Mouse (Mus musculus) midbrain, embryonic 11.5 days (tissue): ENCODE data around the gene Jpt2. TPM values are rescaled to one million over a fixed set of nuclear protein-coding genes. Genes with fewer than 3 reads are reported as not detected.
"Not testable (repeated sequence)": the region's sequence is repeated elsewhere in the genome, so short reads cannot be mapped to it uniquely, and the experiment has no call there.

Source experiments
- ATAC-seq: fragments of 200-750 bp; cut with Nextera tagmentation; 2 replicates; pipeline ENCODE4 v1.8.0; 2017; ENCODE audit warnings: moderate TSS enrichment, moderate library complexity; ENCODE audit not compliant: low FRiP score
- DNase-seq: peaks from one replicate; pipeline ENCODE4 v3.0.0; 2015; ENCODE audit warnings: low spot score; ENCODE audit errors: missing footprints
- H3K27ac ChIP-seq: fragments of 300-500 bp; sonication (generic); 2 replicates; pipeline ENCODE4 v1.5.1; 2014; ENCODE audit warnings: low read depth, low read length
- H3K27me3 ChIP-seq: fragments of 300-500 bp; sonication (generic); 2 replicates; pipeline ENCODE4 v1.6.1; 2014; ENCODE audit warnings: mild to moderate bottlenecking, low read length, moderate library complexity, mixed read lengths; ENCODE audit not compliant: control insufficient read depth, insufficient read depth
- H3K36me3 ChIP-seq: fragments of 300-500 bp; sonication (generic); 2 replicates; pipeline ENCODE4 v1.6.1; 2014; ENCODE audit warnings: mild to moderate bottlenecking, low read length, moderate library complexity, mixed read lengths; ENCODE audit not compliant: control insufficient read depth, insufficient read depth
- H3K4me1 ChIP-seq: fragments of 300-500 bp; sonication (generic); 2 replicates; pipeline ENCODE4 v1.6.1; 2014; ENCODE audit warnings: low read length; ENCODE audit not compliant: control insufficient read depth, insufficient read depth
- H3K4me2 ChIP-seq: fragments of 300-500 bp; sonication (generic); 2 replicates; pipeline ENCODE4 v1.6.1; 2014; ENCODE audit warnings: mild to moderate bottlenecking, moderate library complexity
- H3K4me3 ChIP-seq: fragments of 300-500 bp; sonication (generic); 2 replicates; pipeline ENCODE4 v1.5.1; 2014; ENCODE audit warnings: low read depth, low read length
- H3K9ac ChIP-seq: fragments of 300-500 bp; sonication (generic); 2 replicates; pipeline ENCODE4 v1.6.1; 2014; ENCODE audit warnings: low read length
- H3K9me3 ChIP-seq: fragments of 300-500 bp; sonication (generic); 2 replicates; pipeline ENCODE4 v1.6.1; 2016; ENCODE audit warnings: low read length; ENCODE audit not compliant: control insufficient read depth
- WGBS: fragments of 180-500 bp; shearing (Covaris S2); extraction: QIAGEN DNeasy Blood & Tissue Kit; methylation state at CpG from one replicate; pipeline ENCODE4 v1.1.7; 2014; 5-methylcytosine and 5-hydroxymethylcytosine counted together
- polyA plus RNA-seq: library from polyadenylated mRNA; unstranded; fragments of >200 nt; fragmentation: Nextera tagmentation; extraction: Ambion mirVana; gene quantifications from 2 replicates; pipeline ENCODE4 v1.2.1, GENCODE M21; 2014

The Jpt2 gene
- polyA plus RNA-seq, 1 experiment from 2014 or later: 284 TPM

DNA sequence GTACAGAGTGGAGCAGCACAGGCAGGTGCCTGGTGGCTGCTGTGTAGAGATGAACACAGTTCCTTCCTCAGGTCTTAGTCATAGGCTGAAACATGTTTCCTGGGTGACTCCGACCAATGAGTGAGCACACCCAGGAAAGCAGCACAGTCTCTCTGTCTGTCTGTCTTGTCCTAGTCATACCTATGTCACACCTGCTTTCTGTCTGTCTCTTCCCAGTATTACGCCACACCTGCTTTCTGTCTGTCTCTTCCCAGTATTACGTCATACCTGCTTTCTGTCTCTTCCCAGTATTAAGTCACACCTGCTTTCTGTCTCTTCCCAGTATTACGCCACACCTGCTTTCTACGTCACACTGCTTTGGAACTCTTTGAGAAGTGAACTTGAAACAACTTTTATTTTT, 12.3 kb downstream of the Jpt2 start:
- no peak overlapping the region for H3K27ac ChIP-seq
- no peak overlapping the region for H3K9ac ChIP-seq
- H3K4me2 ChIP-seq: no peak overlapping the region
- DNase-seq (no peak), ATAC-seq (no peak)
- WGBS: 92% methylated on average over 5 of the region's 5 CpGs
- no peaks in the 10 kb centered on the region for H3K4me1 ChIP-seq
- no peaks in the 10 kb centered on the region for H3K9me3 ChIP-seq
- no peak overlapping the region for H3K4me3 ChIP-seq
- H3K27me3 ChIP-seq: no peaks in the 10 kb centered on the region
- peaks cover 17% of the 10 kb centered on the region for H3K36me3 ChIP-seq

DNA sequence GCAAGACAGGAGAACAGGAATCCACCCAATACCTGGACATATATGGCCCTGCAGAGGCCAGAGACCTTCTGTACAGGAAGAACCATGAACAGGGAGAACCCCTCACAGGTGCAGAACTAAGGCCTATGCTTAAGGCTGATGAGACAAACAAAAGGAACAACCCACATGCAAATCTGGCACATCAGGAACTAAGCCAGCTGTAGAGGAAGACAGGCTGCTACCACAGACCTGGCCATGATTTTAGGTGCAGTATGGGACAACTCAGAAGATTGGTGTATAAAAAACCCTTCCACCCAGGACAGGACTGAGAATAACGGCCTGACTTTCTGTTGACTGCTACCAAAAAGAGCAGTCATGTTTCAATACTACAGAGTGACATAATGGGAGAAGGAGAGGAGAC, 16.9 kb downstream of the Jpt2 start:
- peaks cover 18% of the 10 kb centered on the region for H3K36me3 ChIP-seq
- not testable (repeated sequence) for H3K4me2 ChIP-seq, H3K9me3 ChIP-seq, ATAC-seq, H3K27ac ChIP-seq, H3K4me1 ChIP-seq, H3K9ac ChIP-seq, H3K27me3 ChIP-seq, DNase-seq, H3K4me3 ChIP-seq
- WGBS: 100% methylated on average over 1 of the region's 1 CpGs

DNA sequence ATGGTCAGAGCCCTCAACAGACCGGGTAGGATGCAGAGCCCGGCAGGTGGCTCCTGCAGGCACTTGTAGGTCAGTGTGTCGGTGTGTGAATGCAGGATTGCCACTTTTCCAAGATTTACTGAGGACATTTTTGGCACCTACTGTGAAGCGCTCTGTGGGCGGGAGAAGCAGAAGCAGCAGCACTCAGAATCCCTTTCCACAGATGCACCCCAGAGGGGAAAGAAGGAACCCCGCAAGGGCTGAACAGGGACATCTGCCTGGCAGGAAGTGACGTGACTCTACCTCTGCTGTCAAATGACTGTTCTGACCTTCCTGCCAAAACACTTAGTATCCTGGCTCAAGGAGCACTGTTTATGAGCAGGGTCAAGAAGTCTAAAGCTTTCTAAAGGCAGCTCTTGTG, 17.5 kb downstream of the Jpt2 start:
- H3K27me3 ChIP-seq: no peaks in the 10 kb centered on the region
- H3K27ac ChIP-seq: no peak overlapping the region
- ATAC-seq: no peak
- peaks cover 12% of the 10 kb centered on the region for H3K36me3 ChIP-seq
- no peak overlapping the region for H3K9ac ChIP-seq
- H3K9me3 ChIP-seq: no peaks in the 10 kb centered on the region
- no peak overlapping the region for H3K4me2 ChIP-seq
- no peak overlapping the region for H3K4me3 ChIP-seq
- no peak for DNase-seq
- 90% methylated on average over 7 of the region's 7 CpGs for WGBS
- H3K4me1 ChIP-seq: no peaks in the 10 kb centered on the region

DNA sequence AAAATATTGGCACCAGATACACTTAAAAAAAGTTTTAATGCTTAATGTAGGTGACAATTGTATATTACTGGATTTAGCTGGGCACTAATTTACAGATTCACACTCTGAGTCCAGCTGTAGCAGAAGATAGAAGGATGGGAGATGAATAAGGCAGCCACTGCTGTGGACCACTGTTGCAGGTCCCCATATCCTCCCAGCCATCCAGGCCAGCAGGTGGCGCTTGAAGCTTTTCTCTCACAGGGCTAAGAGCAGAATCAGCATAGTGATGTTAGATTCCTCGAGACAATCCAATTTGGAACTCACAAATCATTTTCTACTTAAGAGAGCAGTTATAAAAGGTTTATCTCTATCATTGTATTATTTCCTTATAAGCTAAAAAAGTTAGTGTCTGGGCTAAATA, 18.0 kb downstream of the Jpt2 start:
- H3K27ac ChIP-seq, ATAC-seq, H3K4me3 ChIP-seq, H3K4me1 ChIP-seq, H3K4me2 ChIP-seq, H3K9ac ChIP-seq, H3K27me3 ChIP-seq, H3K9me3 ChIP-seq, DNase-seq: not testable (repeated sequence)
- 32% methylated on average over 2 of the region's 2 CpGs for WGBS
- H3K36me3 ChIP-seq: peaks cover 12% of the 10 kb centered on the region

DNA sequence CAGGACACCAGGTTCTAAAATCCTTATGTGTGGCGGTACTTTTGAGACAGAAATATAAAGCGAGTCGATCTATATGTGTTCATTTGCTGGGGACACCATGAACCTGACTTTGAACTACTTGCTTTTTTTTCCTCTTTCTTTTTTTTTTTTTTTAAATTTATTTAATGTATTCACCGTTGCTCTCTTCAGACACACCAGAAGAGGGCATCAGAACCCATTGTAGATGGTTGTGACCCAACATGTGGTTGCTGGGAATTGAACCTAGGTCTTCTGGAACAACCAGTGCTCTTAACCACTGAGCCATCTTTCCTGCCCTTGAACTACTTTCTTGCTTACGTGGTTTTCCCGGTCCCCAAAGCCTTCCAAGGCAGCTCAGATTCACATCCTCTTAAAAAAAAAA, 23.2 kb downstream of the Jpt2 start:
- H3K36me3 ChIP-seq: peaks cover 3% of the 10 kb centered on the region; the same call in 1 of the 2 replicates
- H3K9me3 ChIP-seq: no peaks in the 10 kb centered on the region
- peak overlapping the region; percentile 85; the same call in 1 of the 2 replicates for H3K9ac ChIP-seq
- peak overlapping the region; percentile 90 for H3K4me3 ChIP-seq
- ATAC-seq (no peak), DNase-seq (no peak)
- peak overlapping the region; percentile 75; the same call in 1 of the 2 replicates for H3K27ac ChIP-seq
- H3K27me3 ChIP-seq: no peaks in the 10 kb centered on the region
- WGBS: 47% methylated on average over 6 of the region's 6 CpGs
- peaks cover 12% of the 10 kb centered on the region for H3K4me1 ChIP-seq
- H3K4me2 ChIP-seq: peak overlapping the region; percentile 74

DNA sequence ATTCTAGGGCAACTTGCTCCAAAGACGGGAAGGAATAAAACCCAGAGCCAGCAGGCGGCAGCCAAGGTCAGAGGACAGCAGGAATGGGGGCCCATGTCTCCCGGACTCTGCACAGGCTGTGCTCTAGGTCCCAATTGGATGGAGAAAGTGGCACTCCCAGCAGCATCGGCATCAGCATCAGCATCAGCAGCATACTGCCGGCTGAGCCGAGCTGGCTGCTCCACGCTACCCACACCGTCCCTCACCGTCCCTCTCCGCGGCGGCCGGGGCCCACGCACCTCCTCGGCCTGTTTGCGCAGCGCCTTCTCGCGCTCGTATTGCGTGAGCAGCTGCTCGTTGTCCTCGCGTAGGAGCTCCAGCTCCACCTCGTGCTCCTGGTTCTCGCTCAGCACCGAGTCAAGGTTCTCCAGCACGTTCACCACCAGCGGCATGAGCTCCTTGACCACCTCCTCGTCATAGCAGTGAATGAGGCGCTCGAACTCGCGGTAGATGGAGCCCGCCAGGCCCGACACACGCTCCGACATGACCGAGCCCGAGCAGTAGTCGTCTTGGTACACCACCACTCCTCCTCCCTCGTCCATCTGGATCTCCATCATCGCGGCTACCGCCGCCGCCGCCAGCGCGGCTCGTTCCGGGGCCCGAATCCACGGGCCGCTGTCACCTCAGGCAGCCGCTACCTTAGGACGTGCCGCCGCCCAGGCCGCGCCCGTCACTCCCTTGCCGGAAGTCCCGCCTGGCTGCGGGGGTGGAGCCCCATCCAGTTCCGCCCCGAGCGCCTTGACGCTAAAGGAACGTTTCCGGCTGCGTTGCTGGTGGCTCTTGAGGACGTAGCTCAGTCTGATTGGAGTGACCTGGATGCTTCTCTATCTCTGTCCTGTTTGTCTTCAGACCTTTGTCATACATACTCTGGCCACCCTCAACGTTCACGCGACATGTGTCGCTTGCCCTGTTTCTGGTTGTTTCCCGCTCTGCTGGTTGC, 23.9 kb downstream of the Jpt2 start, which contains the start of gene Mapk8ip3:
TSS of gene Mapk8ip3 (minus strand) at position 719 of the 979 bp plus-strand sequence.
- ATAC-seq: peak; percentile 97
- peak; percentile 99 for DNase-seq
- Histone ChIP-seq H3K9me3 (no peaks in the 10 kb centered on the region), H3K36me3 (no peaks in the 10 kb centered on the region), H3K9ac (peak within 1 kb of the TSS; percentile 85), H3K27me3 (no peaks in the 10 kb centered on the region), H3K4me3 (peak within 1 kb of the TSS; percentile 90), H3K4me2 (peak within 1 kb of the TSS; percentile 74), H3K27ac (peak within 1 kb of the TSS; percentile 75; the same call in 1 of the 2 replicates), H3K4me1 (peaks cover 12% of the 10 kb centered on the region)
- WGBS: under 1% methylated on average over 78 of the region's 78 CpGs

DNA sequence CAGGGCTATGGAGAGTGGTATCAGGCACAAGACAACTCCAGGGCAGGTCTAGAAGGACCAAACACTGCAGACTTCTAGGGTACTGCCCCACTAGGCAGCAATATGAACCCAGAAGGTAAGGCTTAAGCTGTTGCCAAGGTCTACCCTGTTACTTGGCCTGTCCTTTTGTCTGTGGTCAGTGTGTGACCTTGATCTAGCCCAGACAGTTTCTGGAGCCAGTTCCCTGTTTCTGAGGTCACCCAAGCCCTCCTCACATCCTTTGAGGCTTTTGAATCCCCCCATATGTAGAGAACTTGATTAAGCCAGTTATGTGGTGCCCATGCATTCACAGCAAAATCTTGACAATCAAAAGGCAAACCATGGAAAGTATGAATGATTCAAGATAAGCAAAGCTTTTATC, 24.8 kb downstream of the Jpt2 start:
- ATAC-seq: no peak
- Histone ChIP-seq H3K36me3 (no peaks in the 10 kb centered on the region), H3K27me3 (no peaks in the 10 kb centered on the region), H3K9ac (peak overlapping the region; percentile 85), H3K4me3 (peak overlapping the region; percentile 90), H3K4me2 (peak overlapping the region; percentile 74), H3K4me1 (peaks cover 12% of the 10 kb centered on the region), H3K9me3 (no peaks in the 10 kb centered on the region), H3K27ac (no peak overlapping the region)
- DNase-seq: no peak

DNA sequence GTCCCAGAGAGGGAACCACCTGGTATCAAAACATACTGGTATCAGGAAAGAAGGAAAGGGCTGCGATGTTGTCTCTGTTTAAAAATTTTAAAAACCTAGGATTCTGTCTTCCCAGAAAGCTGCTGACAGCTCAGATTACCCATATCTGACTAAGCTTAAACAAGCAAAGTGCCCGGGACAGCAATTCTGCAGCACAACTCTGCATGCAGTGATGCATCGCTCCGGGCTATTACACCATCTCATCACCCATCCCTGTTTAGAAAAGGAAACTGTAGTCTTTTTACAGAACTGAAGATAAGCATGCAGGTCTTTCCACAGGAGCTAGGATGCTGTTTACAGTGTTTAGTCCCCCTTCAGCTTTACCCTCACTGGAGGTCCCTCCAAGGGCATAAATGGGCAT, 25.6 kb downstream of the Jpt2 start:
- Histone ChIP-seq H3K4me3 (no peak overlapping the region), H3K4me2 (peak overlapping the region; percentile 74), H3K9me3 (no peaks in the 10 kb centered on the region), H3K36me3 (no peaks in the 10 kb centered on the region), H3K9ac (peak overlapping the region; percentile 85), H3K27me3 (no peaks in the 10 kb centered on the region), H3K4me1 (peaks cover 12% of the 10 kb centered on the region), H3K27ac (no peak overlapping the region)
- ATAC-seq (no peak), DNase-seq (no peak)
- 91% methylated on average over 4 of the region's 4 CpGs for WGBS

DNA sequence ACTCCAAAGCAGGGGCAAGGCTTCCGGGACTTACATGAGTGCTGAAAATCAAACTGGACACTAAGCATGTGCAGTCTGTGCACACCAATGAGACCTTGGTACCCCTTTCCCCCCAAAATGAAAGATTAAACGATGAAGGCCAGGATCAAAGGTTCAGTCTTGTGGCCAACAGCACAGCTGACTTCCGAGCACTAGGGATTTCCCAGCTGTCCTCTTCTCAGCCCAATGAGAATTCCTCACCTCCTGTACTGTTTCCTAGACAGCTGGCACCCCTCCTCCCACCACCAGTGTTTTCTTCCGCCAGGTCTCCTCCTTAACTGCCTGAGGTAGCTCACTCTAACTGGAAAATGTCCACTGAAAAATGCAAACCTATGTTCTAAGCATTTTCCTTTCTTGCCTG, 27.3 kb downstream of the Jpt2 start:
- WGBS: 91% methylated on average over 4 of the region's 4 CpGs
- no peak for DNase-seq
- ATAC-seq: no peak
- H3K4me2 ChIP-seq: no peak overlapping the region
- H3K27me3 ChIP-seq: no peaks in the 10 kb centered on the region
- no peaks in the 10 kb centered on the region for H3K9me3 ChIP-seq
- H3K4me3 ChIP-seq: no peak overlapping the region
- no peak overlapping the region for H3K9ac ChIP-seq
- H3K4me1 ChIP-seq: peaks cover 12% of the 10 kb centered on the region
- no peak overlapping the region for H3K27ac ChIP-seq
- H3K36me3 ChIP-seq: 0 out of 2 replicates have a peak, but pooled peaks cover 2% of the 10 kb centered on the region
